Mouse (Mus musculus): Measurements from ENCODE around the gene Sel1l3. TPM values are rescaled to one million over a fixed set of nuclear protein-coding genes. Genes with fewer than 3 reads are reported as not detected.

Sel1l3 gene
- polyA plus RNA-seq (2017; shearing (Covaris generic)) = not detected

GRCm38 (mm10) chr5:53213711-53214352, at the start of gene Sel1l3:
Sel1l3 (minus strand) TSS chr5:53213927.

Other genes with a start within 250 kb of the Sel1l3 start
- gene Slc34a2, start 175.8 kb downstream of the Sel1l3 start, polyA plus RNA-seq (2017; shearing (Covaris generic)) = not detected
- gene Smim20, start 53.2 kb upstream of the Sel1l3 start, polyA plus RNA-seq (2017; shearing (Covaris generic)) = 97.0 TPM